Mouse (Mus musculus) ES-Bruce4 (cell line): Measurements from ENCODE around the gene Hivep2. TPM values are rescaled to one million over a fixed set of nuclear protein-coding genes. Genes with fewer than 3 reads are reported as not detected.

ENCODE experiments used
- H3K27ac ChIP-seq: 2 replicates; pipeline ENCODE4 v1.5.1; 2012; ENCODE audit warnings: low read length, inconsistent platforms; ENCODE audit not compliant: insufficient read depth
- H3K27me3 ChIP-seq: 2 replicates; pipeline ENCODE4 v1.6.1; 2012; ENCODE audit warnings: mild to moderate bottlenecking, low read length, inconsistent platforms; ENCODE audit not compliant: control insufficient read depth, poor library complexity, insufficient read depth, severe bottlenecking
- H3K36me3 ChIP-seq: 2 replicates; pipeline ENCODE4 v1.6.1; 2012; ENCODE audit warnings: inconsistent platforms, mild to moderate bottlenecking, low read length, moderate library complexity; ENCODE audit not compliant: control insufficient read depth, poor library complexity, insufficient read depth, severe bottlenecking
- H3K4me1 ChIP-seq: one replicate; pipeline ENCODE4 v1.8.1; 2011; ENCODE audit warnings: low read length; ENCODE audit not compliant: control insufficient read depth, insufficient read depth
- H3K4me3 ChIP-seq: 2 replicates; pipeline ENCODE4 v1.5.1; 2011; ENCODE audit warnings: low read depth, mild to moderate bottlenecking, low read length
- H3K9ac ChIP-seq: 2 replicates; pipeline ENCODE4 v1.6.1; 2012; ENCODE audit warnings: low read depth, mild to moderate bottlenecking, inconsistent platforms; ENCODE audit not compliant: poor library complexity, severe bottlenecking
- H3K9me3 ChIP-seq: replicated peaks from 2 replicates; pipeline ENCODE4 v1.6.1; 2012; ENCODE audit warnings: mild to moderate bottlenecking, low read length, inconsistent platforms; ENCODE audit not compliant: control insufficient read depth, poor library complexity, insufficient read depth, severe bottlenecking
- CTCF ChIP-seq: IDR thresholded peaks from one replicate; pipeline ENCODE4 v1.8.1; 2011; ENCODE audit warnings: low read depth, low read length
- EP300 ChIP-seq: IDR thresholded peaks from 2 replicates; pipeline ENCODE4 v1.6.1; 2011; ENCODE audit warnings: low read depth, low read length; ENCODE audit not compliant: insufficient read depth
- POLR2A ChIP-seq: IDR thresholded peaks from one replicate; pipeline ENCODE4 v1.8.1; 2011; ENCODE audit warnings: low read length; ENCODE audit not compliant: insufficient read depth
- polyA plus RNA-seq: library from polyadenylated mRNA; stranded (reverse); fragments of >200 nt; gene quantifications from 2 replicates; pipeline ENCODE4 v1.2.4, GENCODE M21; 2011; ENCODE audit warnings: low read depth; ENCODE audit not compliant: missing spikeins, insufficient read depth, insufficient read length

Hivep2 gene
- polyA plus RNA-seq, 1 experiment, result 3.4 TPM

- H3K9me3 ChIP-seq, result no peaks in the 10 kb centered on the region
- no peak overlapping the region for H3K27ac ChIP-seq
- no peaks in the 10 kb centered on the region for H3K36me3 ChIP-seq
- 0 out of 2 replicates have a peak, but pooled peaks cover 6% of the 10 kb centered on the region for H3K27me3 ChIP-seq
- TF ChIP-seq EP300 (no peak), POLR2A (no peak), CTCF (no peak)
- H3K4me1 ChIP-seq, result no peaks in the 10 kb centered on the region
- no peak overlapping the region for H3K9ac ChIP-seq
- H3K4me3 ChIP-seq, result peak overlapping the region; percentile 87; the same call in 1 of the 2 replicates
Observed at GRCm38 (mm10) chr10:13968234-13968555, 2.3 kb downstream of the Hivep2 start.

DNA sequence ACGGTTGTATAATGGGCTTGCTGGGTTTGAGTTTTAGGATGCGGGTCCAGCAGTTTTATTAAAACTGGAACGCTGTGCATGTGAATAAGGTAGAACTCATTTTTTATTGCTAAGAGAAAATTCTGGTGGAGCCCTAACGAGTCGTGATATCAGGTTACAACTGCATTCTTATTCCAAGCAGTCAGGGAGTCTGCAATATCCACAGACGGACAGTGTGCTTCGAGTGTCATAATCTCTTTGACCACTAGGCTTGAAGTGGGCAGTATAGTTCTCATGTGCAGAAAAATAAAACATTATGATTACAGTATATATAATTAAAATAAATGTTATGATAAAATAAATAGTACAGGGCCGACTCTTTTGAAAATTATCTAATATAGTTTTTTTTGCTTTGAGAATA lies 3.1 kb downstream of the Hivep2 start:
- no peaks in the 10 kb centered on the region for H3K4me1 ChIP-seq
- H3K27me3 ChIP-seq, result 0 out of 2 replicates have a peak, but pooled peaks cover 6% of the 10 kb centered on the region
- H3K36me3 ChIP-seq, result no peaks in the 10 kb centered on the region
- H3K9ac ChIP-seq, result no peak overlapping the region
- H3K4me3 ChIP-seq, result no peak overlapping the region
- no peak overlapping the region for H3K27ac ChIP-seq
- TF ChIP-seq EP300 (no peak), POLR2A (no peak), CTCF (no peak)
- no peaks in the 10 kb centered on the region for H3K9me3 ChIP-seq

- Histone ChIP-seq H3K9ac (no peak overlapping the region), H3K27me3 (0 out of 2 replicates have a peak, but pooled peaks cover 6% of the 10 kb centered on the region), H3K4me3 (no peak overlapping the region), H3K4me1 (no peaks in the 10 kb centered on the region), H3K27ac (no peak overlapping the region), H3K9me3 (no peaks in the 10 kb centered on the region), H3K36me3 (no peaks in the 10 kb centered on the region)
- no peak for TF ChIP-seq CTCF
- TF ChIP-seq POLR2A, result no peak
- TF ChIP-seq EP300, result no peak
Observed at GRCm38 (mm10) chr10:13970321-13970720, 4.4 kb downstream of the Hivep2 start.

- Histone ChIP-seq H3K4me3 (no peak overlapping the region), H3K9me3 (no peaks in the 10 kb centered on the region)
- TF ChIP-seq CTCF, result no peak
- no peak for TF ChIP-seq EP300
- TF ChIP-seq POLR2A, result no peak
Observed at GRCm38 (mm10) chr10:13971268-13971667, 5.4 kb downstream of the Hivep2 start.

GRCm38 (mm10) chr10:13973563-13974179 lies 7.8 kb downstream of the Hivep2 start:
- no peak for TF ChIP-seq EP300
- TF ChIP-seq CTCF, result no peak
- no peak for TF ChIP-seq POLR2A
- H3K9me3 ChIP-seq, result no peaks in the 10 kb centered on the region
- no peak overlapping the region for H3K9ac ChIP-seq
- no peaks in the 10 kb centered on the region for H3K36me3 ChIP-seq
- no peak overlapping the region for H3K4me3 ChIP-seq
- H3K4me1 ChIP-seq, result no peaks in the 10 kb centered on the region
- H3K27me3 ChIP-seq, result no peaks in the 10 kb centered on the region; the same call in 1 of the 2 replicates
- no peak overlapping the region for H3K27ac ChIP-seq

More at GRCm38 (mm10) chr10:13971268-13971667, 5.4 kb downstream of the Hivep2 start:
- Histone ChIP-seq H3K36me3 (no peaks in the 10 kb centered on the region), H3K27me3 (0 out of 2 replicates have a peak, but pooled peaks cover 6% of the 10 kb centered on the region), H3K9ac (no peak overlapping the region), H3K27ac (no peak overlapping the region), H3K4me1 (no peaks in the 10 kb centered on the region)

DNA sequence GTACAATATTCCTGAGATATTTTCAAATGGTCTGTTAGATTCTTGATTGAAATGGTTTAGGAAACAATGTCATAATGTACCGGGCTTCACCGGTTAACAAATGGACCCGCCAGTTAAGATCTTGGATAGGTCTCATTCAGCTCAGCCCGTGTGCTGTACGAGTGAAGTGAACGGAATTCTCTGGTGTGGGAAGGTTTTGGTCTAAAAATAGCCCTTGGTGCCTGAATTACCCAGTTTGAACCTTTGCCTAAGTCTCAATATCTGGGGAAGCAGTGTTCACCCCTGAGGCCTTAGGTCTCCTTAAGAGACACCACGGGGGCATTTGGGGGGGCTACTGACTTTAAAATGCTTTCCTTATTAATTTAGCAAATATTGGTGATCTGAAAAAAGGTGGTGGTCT lies 8.6 kb downstream of the Hivep2 start:
- TF ChIP-seq CTCF (no peak), POLR2A (no peak), EP300 (no peak)
- Histone ChIP-seq H3K27ac (no peak overlapping the region), H3K4me1 (no peaks in the 10 kb centered on the region), H3K4me3 (no peak overlapping the region), H3K27me3 (no peaks in the 10 kb centered on the region; the same call in 1 of the 2 replicates), H3K36me3 (no peaks in the 10 kb centered on the region), H3K9ac (no peak overlapping the region), H3K9me3 (no peaks in the 10 kb centered on the region)
